16 mouse cellular contexts compared by ENCODE assay signal in the genomic region with DNA sequence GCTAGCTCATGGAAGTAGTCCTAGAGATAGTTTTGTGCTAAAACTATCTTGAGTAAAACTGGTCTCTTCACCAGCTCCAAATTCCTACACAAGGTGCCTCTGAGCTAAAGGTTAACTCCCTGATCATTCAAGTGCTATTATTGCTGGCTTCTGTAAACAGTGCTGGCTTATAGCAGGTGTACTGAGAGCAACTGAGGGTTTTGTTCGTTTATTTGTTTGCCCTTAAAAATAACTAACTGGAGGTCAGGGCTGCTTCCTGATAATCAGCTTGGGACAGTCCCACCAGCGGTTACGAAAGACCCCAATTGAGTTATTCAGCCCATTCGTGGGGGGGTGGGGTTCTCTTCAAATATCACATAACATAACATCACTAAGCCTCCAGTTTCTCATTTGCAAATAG. TPM values are rescaled to one million over a fixed set of nuclear protein-coding genes. Genes with fewer than 3 reads are reported as not detected.
DNase-seq lines count a peak whose midpoint lies in the region; ATAC-seq and TF ChIP-seq lines count a peak whose summit lies in the region.
"Had no signal": no experiment of that assay in that cellular context is flagged by ENCODE, and none has a peak within 500 bp of the region (broad histone marks: within the 10 kb centered on the region; RNA-seq: fewer than 3 reads in every experiment).

No protein-coding gene starts in this region.

- H3K4me3 ChIP-seq in kidney, adult 2 months (ENCODE audit: insufficient read depth, low read depth, low read length), result no peak overlapping the region
- H3K4me3 ChIP-seq in liver, embryonic 16.5 days (ENCODE audit: low read depth, low read length), result no peak overlapping the region
- no peak overlapping the region for H3K4me3 ChIP-seq in forebrain, embryonic 12.5 days (replicated peaks)
- H3K4me3 ChIP-seq: midbrain, embryonic 15.5 days had no signal

- H3K9me3 ChIP-seq in liver, embryonic 16.5 days (replicated peaks; ENCODE audit: control insufficient read depth, low read length), result no peaks in the 10 kb centered on the region
- no peaks in the 10 kb centered on the region for H3K9me3 ChIP-seq in forebrain, embryonic 12.5 days
- H3K9me3 ChIP-seq: midbrain, embryonic 15.5 days had no signal

- 62% methylated on average over 4 of the region's 4 CpGs for WGBS in kidney, adult 2 months
- 43% methylated on average over 4 of the region's 4 CpGs for WGBS in liver, embryonic 16.5 days (ENCODE audit: insufficient replicate concordance)
- 94% methylated on average over 4 of the region's 4 CpGs for WGBS in forebrain, embryonic 12.5 days

- no peak for TF ChIP-seq POLR2A in kidney, adult 2 months (IDR thresholded peaks at IDR 0.05; ENCODE audit: low read depth, low read length)

- no peaks in the 10 kb centered on the region; the same call in 1 of the 2 replicates for H3K4me1 ChIP-seq in kidney, adult 2 months (ENCODE audit: control insufficient read depth, insufficient read depth, low read length)
- H3K4me1 ChIP-seq in liver, embryonic 16.5 days (ENCODE audit: control insufficient read depth, low read depth, low read length), result peaks cover 10% of the 10 kb centered on the region
- peaks cover 7% of the 10 kb centered on the region for H3K4me1 ChIP-seq in forebrain, embryonic 12.5 days
- H3K4me1 ChIP-seq: midbrain, embryonic 15.5 days had no signal

- peak overlapping the region; percentile 67; the same call in 1 of the 2 replicates for H3K27ac ChIP-seq in kidney, adult 2 months (ENCODE audit: insufficient read depth, low read depth, low read length)
- no peak overlapping the region for H3K27ac ChIP-seq in liver, embryonic 16.5 days (ENCODE audit: low read length)
- H3K27ac ChIP-seq in forebrain, embryonic 12.5 days, result no peak overlapping the region
- H3K27ac ChIP-seq: hindbrain, embryonic 14.5 days; midbrain, embryonic 15.5 days had no signal

- 0 out of 2 replicates have a peak, but pooled peaks have one; percentile 6 for ATAC-seq in granulocyte monocyte progenitor cell, adult 5-6 weeks (replicated peaks; ENCODE audit: poor library complexity, severe bottlenecking)
- no peak for ATAC-seq in liver, embryonic 16.5 days (ENCODE audit: low read depth)
- ATAC-seq in forebrain, embryonic 12.5 days (ENCODE audit: low FRiP score), result no peak
- ATAC-seq: activated CD4-positive, CD25-positive, alpha-beta regulatory T cell, adult 4 months; CD4-positive, CD25-positive, alpha-beta regulatory T cell, adult 4 months; midbrain, embryonic 15.5 days had no signal

- H3K36me3 ChIP-seq in kidney, adult 2 months (ENCODE audit: control insufficient read depth, insufficient read depth, low read length), result no peaks in the 10 kb centered on the region
- no peaks in the 10 kb centered on the region for H3K36me3 ChIP-seq in liver, embryonic 16.5 days (ENCODE audit: control insufficient read depth, insufficient read depth)
- H3K36me3 ChIP-seq in forebrain, embryonic 12.5 days (replicated peaks), result no peaks in the 10 kb centered on the region
- H3K36me3 ChIP-seq: midbrain, embryonic 15.5 days had no signal

- H3K9ac ChIP-seq in liver, embryonic 16.5 days (ENCODE audit: low read depth, low read length), result no peak overlapping the region
- H3K9ac ChIP-seq in forebrain, embryonic 12.5 days, result no peak overlapping the region
- H3K9ac ChIP-seq: hindbrain, embryonic 14.5 days; midbrain, embryonic 15.5 days had no signal

- no peaks in the 10 kb centered on the region for H3K27me3 ChIP-seq in kidney, adult 2 months (replicated peaks; ENCODE audit: control insufficient read depth, insufficient read depth, low read length)
- H3K27me3 ChIP-seq in liver, embryonic 16.5 days (ENCODE audit: control insufficient read depth, insufficient read depth, low read depth, low read length), result no peaks in the 10 kb centered on the region
- H3K27me3 ChIP-seq in forebrain, embryonic 12.5 days, result 0 out of 2 replicates have a peak, but pooled peaks cover 3% of the 10 kb centered on the region
- H3K27me3 ChIP-seq: midbrain, embryonic 15.5 days had no signal

- TF ChIP-seq CTCF in kidney, adult 2 months (conservative IDR thresholded peaks at IDR 0.05; ENCODE audit: insufficient read depth, insufficient read length, low read depth, low read length), result no peak

- no peak for DNase-seq in kidney, adult 2 months
- no peak for DNase-seq in kidney, postnatal 36 days
- peak; percentile 61 for DNase-seq in A20 (ENCODE audit: low read depth, low spot score)
- DNase-seq in layer of hippocampus, postnatal 25 days (ENCODE audit: extremely low spot score in 1 of 2, low spot score in 1 of 2), result no peak
- DNase-seq: cerebellum, postnatal 36 days; gastrocnemius, postnatal 10 days; left cerebral cortex, postnatal 4 days; thymus, postnatal 36 days had no signal

- peak overlapping the region; percentile 13; the same call in 1 of the 2 replicates for H3K4me2 ChIP-seq in liver, embryonic 16.5 days (ENCODE audit: low read depth, low read length)
- no peak overlapping the region for H3K4me2 ChIP-seq in forebrain, embryonic 12.5 days
- H3K4me2 ChIP-seq: hindbrain, embryonic 14.5 days; midbrain, embryonic 15.5 days had no signal

RNA-seq across cellular contexts. Expression of a gene that starts 0.9 kb away (rescaled TPM):
- 7.9 and 8.2 TPM in 2 replicates for polyA plus RNA-seq in kidney, adult 2 months (2012; rRNA removed)
- 91.2 and 111 TPM in 2 replicates for total RNA-seq in granulocyte monocyte progenitor cell, adult 5-6 weeks (2014; fragmentation: Nextera tagmentation)
- total RNA-seq in granulocyte monocyte progenitor cell, adult 5-6 weeks (2017), result 107 and 115 TPM in 2 replicates
- 40.3 and 44.5 TPM in 2 replicates for polyA plus RNA-seq in liver, embryonic 16.5 days (2015; fragmentation: Nextera tagmentation; extraction: Ambion mirVana)
- 195 and 196 TPM in 2 replicates for polyA plus RNA-seq in forebrain, embryonic 12.5 days (2016; fragmentation: Nextera tagmentation; extraction: Ambion mirVana)
- 10 to 100 TPM; 89.6 to 91.4 TPM for total RNA-seq in layer of hippocampus, postnatal 25 days (2021)

RNA-seq across cellular contexts. Expression of a gene that starts 48.1 kb away (rescaled TPM):
- polyA plus RNA-seq in kidney, adult 2 months (2012; rRNA removed), result 0.20 TPM in 1 of 2 replicates, not detected in the other
- not detected in 2 replicates for total RNA-seq in granulocyte monocyte progenitor cell, adult 5-6 weeks (2014; fragmentation: Nextera tagmentation)
- 0.52 TPM in 1 of 2 replicates, not detected in the other for total RNA-seq in granulocyte monocyte progenitor cell, adult 5-6 weeks (2017)
- 0.05 and 0.12 TPM in 2 replicates for polyA plus RNA-seq in liver, embryonic 16.5 days (2015; fragmentation: Nextera tagmentation; extraction: Ambion mirVana)
- 0.20 TPM in 1 of 2 replicates, not detected in the other for polyA plus RNA-seq in forebrain, embryonic 12.5 days (2016; fragmentation: Nextera tagmentation; extraction: Ambion mirVana)
- total RNA-seq in layer of hippocampus, postnatal 25 days (2021), result under 1 TPM; 0.49 to 0.64 TPM
- polyA plus RNA-seq: CD4-positive, CD25-positive, alpha-beta regulatory T cell, adult 4 months; hindbrain, embryonic 14.5 days; midbrain, embryonic 15.5 days; testis, adult 2 months had no signal
